Mouse (Mus musculus) left cerebral cortex, adult 9 months (tissue): ENCODE results near the gene Rabif.
"Not testable (repeated sequence)": the region's sequence is repeated elsewhere in the genome, so short reads cannot be mapped to it uniquely, and the experiment has no call there.

Source experiments
- DNase-seq, 2 experiments: peaks; one replicate each; pipeline ENCODE4 v3.0.0; 2022; ENCODE audit warnings: low spot score in 2 of 2

Gene Rabif

GRCm38 (mm10) chr1:134494428-134495215 lies at the start of gene Rabif:
Rabif (plus strand) TSS chr1:134494648.
- peak; percentile 94 to 98 for DNase-seq

- no peak for DNase-seq
These were observed 49.0 kb upstream of the Rabif start for GRCm38 (mm10) chr1:134445418-134445817.

- DNase-seq, result not testable (repeated sequence)
These were observed 45.9 kb upstream of the Rabif start for GRCm38 (mm10) chr1:134448537-134448936.

- DNase-seq, result no peak
These were observed 44.2 kb upstream of the Rabif start for GRCm38 (mm10) chr1:134450201-134450600.

- DNase-seq, result peak in 1 of 2 experiments; percentile 55
These were observed 43.5 kb upstream of the Rabif start for GRCm38 (mm10) chr1:134450986-134451385.

- DNase-seq, result peak; percentile 79 to 96
These were observed 39.3 kb upstream of the Rabif start, which contains the start of gene Klhl12 for GRCm38 (mm10) chr1:134454904-134455824. Klhl12 (plus strand) TSS chr1:134455531.

GRCm38 (mm10) chr1:134456060-134456459 lies 38.4 kb upstream of the Rabif start:
- no peak for DNase-seq

GRCm38 (mm10) chr1:134458139-134458727 lies 36.2 kb upstream of the Rabif start:
- no peak for DNase-seq

GRCm38 (mm10) chr1:134460294-134461284 lies 33.9 kb upstream of the Rabif start:
- DNase-seq, result no peak

GRCm38 (mm10) chr1:134484623-134485022 lies 9.8 kb upstream of the Rabif start:
- no peak for DNase-seq

GRCm38 (mm10) chr1:134490903-134491801 lies 3.3 kb upstream of the Rabif start:
- DNase-seq, result no peak

GRCm38 (mm10) chr1:134492276-134492675 lies 2.2 kb upstream of the Rabif start:
- no peak for DNase-seq

- DNase-seq, result no peak
These were observed 952 bp upstream of the Rabif start for GRCm38 (mm10) chr1:134493496-134493895.

GRCm38 (mm10) chr1:134493956-134494355 lies 492 bp upstream of the Rabif start:
- no peak for DNase-seq

GRCm38 (mm10) chr1:134495216-134495539 lies 730 bp downstream of the Rabif start:
- DNase-seq, result no peak

- no peak for DNase-seq
These were observed 1.5 kb downstream of the Rabif start for GRCm38 (mm10) chr1:134495991-134496390.

- DNase-seq, result no peak
These were observed 6.5 kb downstream of the Rabif start for GRCm38 (mm10) chr1:134500916-134501315.

GRCm38 (mm10) chr1:134506201-134506600 lies 11.8 kb downstream of the Rabif start:
- DNase-seq, result no peak

GRCm38 (mm10) chr1:134510018-134510417 lies 15.6 kb downstream of the Rabif start:
- DNase-seq, result no peak

GRCm38 (mm10) chr1:134512183-134512582 lies 17.7 kb downstream of the Rabif start:
- DNase-seq, result no peak
